Mouse (Mus musculus) ES-E14 (cell line): ENCODE results near the gene Ociad1.

Experiments
- HCFC1 ChIP-seq: IDR thresholded peaks from 2 replicates; pipeline ENCODE4 v1.6.1; 2012; ENCODE audit warnings: low read length, inconsistent platforms, borderline replicate concordance; ENCODE audit not compliant: insufficient read depth
- MAFK ChIP-seq: IDR thresholded peaks from 2 replicates; pipeline ENCODE4 v1.6.1; 2014; ENCODE audit warnings: mild to moderate bottlenecking, low read depth, low read length, inconsistent platforms; ENCODE audit not compliant: insufficient read depth
- ZC3H11A ChIP-seq: IDR thresholded peaks from 2 replicates; pipeline ENCODE4 v1.6.1; 2012; ENCODE audit warnings: low read depth, mild to moderate bottlenecking, inconsistent platforms, low read length, borderline replicate concordance
- ZNF384 ChIP-seq: IDR thresholded peaks from 2 replicates; pipeline ENCODE4 v1.6.1; 2012; ENCODE audit warnings: low read depth, low read length, inconsistent platforms

DNA sequence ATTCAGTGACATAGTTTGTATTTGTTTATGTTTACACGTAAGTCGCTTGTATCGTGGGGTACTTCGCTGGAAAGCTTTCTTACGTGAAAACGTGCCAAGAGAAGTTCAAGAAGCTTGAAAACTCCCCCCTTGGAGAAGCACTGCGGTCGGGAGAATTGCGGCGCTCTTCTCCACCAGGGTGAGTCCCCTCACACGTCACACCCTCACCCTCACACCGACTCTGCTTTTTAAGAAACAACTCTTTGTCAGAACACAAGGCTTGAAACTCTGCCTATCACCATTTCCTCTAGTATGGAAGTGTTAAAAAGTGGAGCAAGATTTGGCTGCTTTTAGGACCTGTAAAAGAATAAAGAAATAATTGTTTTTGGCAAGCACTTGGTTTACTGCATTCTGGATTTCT, 11.9 kb downstream of the Ociad1 start:
- no peak for TF ChIP-seq HCFC1
- no peak for TF ChIP-seq ZC3H11A
- no peak for TF ChIP-seq MAFK
- no peak for TF ChIP-seq ZNF384
